Mouse (Mus musculus) lung, postnatal 0 days (tissue): ENCODE data around the gene 3425401B19Rik. TPM values are rescaled to one million over a fixed set of nuclear protein-coding genes. Genes with fewer than 3 reads are reported as not detected.

Experiments used
- ATAC-seq: fragments of 200-750 bp; cut with Nextera tagmentation; 2 replicates; pipeline ENCODE4 v1.8.0; 2017; ENCODE audit warnings: moderate library complexity
- DNase-seq: peaks from one replicate; pipeline ENCODE4 v3.0.0-alpha.2; 2016; ENCODE audit warnings: low spot score
- H3K27ac ChIP-seq: fragments of 300-500 bp; sonication (generic); 2 replicates; pipeline ENCODE4 v1.5.1; 2014; ENCODE audit warnings: antibody characterized with exemption, mild to moderate bottlenecking, low read length, mixed read lengths
- H3K27me3 ChIP-seq: fragments of 300-500 bp; sonication (generic); replicated peaks from 2 replicates; pipeline ENCODE4 v1.6.1; 2014; ENCODE audit warnings: low read length, mixed read lengths; ENCODE audit not compliant: insufficient read depth
- H3K36me3 ChIP-seq: fragments of 300-500 bp; sonication (generic); 2 replicates; pipeline ENCODE4 v1.6.1; 2014; ENCODE audit warnings: low read length, mixed read lengths; ENCODE audit not compliant: insufficient read depth
- H3K4me1 ChIP-seq: fragments of 300-500 bp; sonication (generic); 2 replicates; pipeline ENCODE4 v1.6.1; 2014; ENCODE audit warnings: antibody characterized with exemption, low read depth, low read length, mixed read lengths; ENCODE audit not compliant: insufficient read depth
- H3K4me2 ChIP-seq: fragments of 300-500 bp; sonication (generic); replicated peaks from 2 replicates; pipeline ENCODE4 v1.6.1; 2014; ENCODE audit warnings: low read depth, mild to moderate bottlenecking, low read length, moderate library complexity, mixed read lengths
- H3K4me3 ChIP-seq: fragments of 300-500 bp; sonication (generic); 2 replicates; pipeline ENCODE4 v1.5.1; 2014; ENCODE audit warnings: low read depth, low read length
- H3K9ac ChIP-seq: fragments of 300-500 bp; sonication (generic); replicated peaks from 2 replicates; pipeline ENCODE4 v1.6.1; 2014; ENCODE audit warnings: low read depth, mild to moderate bottlenecking
- H3K9me3 ChIP-seq: fragments of 300-500 bp; sonication (generic); 2 replicates; pipeline ENCODE4 v1.6.1; 2016; ENCODE audit warnings: low read length, mixed read lengths
- CTCF ChIP-seq: IDR thresholded peaks from 2 replicates; pipeline ENCODE4 v1.5.1; 2016; ENCODE audit warnings: antibody characterized with exemption, mild to moderate bottlenecking
- EP300 ChIP-seq: IDR thresholded peaks from 2 replicates; pipeline ENCODE4 v1.6.1; 2016; ENCODE audit warnings: antibody characterized with exemption, mild to moderate bottlenecking, control low read depth
- WGBS: fragments of 180-500 bp; shearing (Covaris S2); extraction: QIAGEN DNeasy Blood & Tissue Kit; methylation state at CpG from one replicate; pipeline ENCODE4 v1.1.7; 2014; 5-methylcytosine and 5-hydroxymethylcytosine counted together
- polyA plus RNA-seq: library from polyadenylated mRNA; unstranded; fragments of >200 nt; fragmentation: Nextera tagmentation; extraction: Ambion mirVana; gene quantifications from 2 replicates; pipeline ENCODE4 v1.2.1, GENCODE M21; 2015

3425401B19Rik gene
- 0.11 and 0.15 TPM in 2 replicates for polyA plus RNA-seq

- no peaks in the 10 kb centered on the region for H3K4me1 ChIP-seq
- peak; percentile 33 for DNase-seq
- H3K27me3 ChIP-seq: no peaks in the 10 kb centered on the region
- H3K9ac ChIP-seq: no peak within 1 kb of the TSS
- WGBS: 25% methylated on average over 16 of the region's 16 CpGs
- no peak within 1 kb of the TSS for H3K27ac ChIP-seq
- no peak within 1 kb of the TSS for H3K4me3 ChIP-seq
- H3K9me3 ChIP-seq: no peaks in the 10 kb centered on the region
- TF ChIP-seq EP300: no peak
- no peak for TF ChIP-seq CTCF
- no peaks in the 10 kb centered on the region for H3K36me3 ChIP-seq
- no peak within 1 kb of the TSS for H3K4me2 ChIP-seq
- peak; percentile 54; the same call in 1 of the 2 replicates for ATAC-seq
These were observed at the start of gene 3425401B19Rik for GRCm38 (mm10) chr14:32685124-32685826. 3425401B19Rik (minus strand) TSS chr14:32685293.

- 44% methylated on average over 6 of the region's 6 CpGs for WGBS
- H3K36me3 ChIP-seq: no peaks in the 10 kb centered on the region
- ATAC-seq (no peak), DNase-seq (no peak)
- no peak overlapping the region for H3K4me3 ChIP-seq
- no peaks in the 10 kb centered on the region for H3K9me3 ChIP-seq
- no peaks in the 10 kb centered on the region for H3K4me1 ChIP-seq
- H3K27ac ChIP-seq: no peak overlapping the region
- no peaks in the 10 kb centered on the region for H3K27me3 ChIP-seq
- TF ChIP-seq EP300 (no peak), CTCF (no peak)
- H3K9ac ChIP-seq: no peak overlapping the region
- no peak overlapping the region for H3K4me2 ChIP-seq
These were observed 47.9 kb upstream of the 3425401B19Rik start for GRCm38 (mm10) chr14:32732961-32733360.

DNA sequence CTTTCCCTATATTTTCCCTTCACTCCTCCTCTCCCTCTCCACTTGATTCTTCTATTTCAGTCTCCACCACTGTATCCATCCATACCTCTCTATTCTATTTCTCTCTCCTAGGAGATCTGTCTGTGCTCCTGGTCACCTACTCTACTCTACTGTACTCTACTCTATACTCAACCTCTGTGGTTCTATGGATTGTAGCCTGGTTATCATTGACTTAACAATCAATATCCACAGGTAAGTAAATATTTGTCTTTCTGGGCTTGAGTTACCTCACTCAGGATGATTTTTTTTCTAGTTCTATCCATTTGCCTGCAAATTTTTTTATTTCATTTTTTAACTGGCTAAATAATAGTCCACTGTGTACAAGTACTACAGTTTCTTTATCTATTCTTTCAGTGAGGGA, 41.8 kb upstream of the 3425401B19Rik start:
- Histone ChIP-seq H3K36me3 (no peaks in the 10 kb centered on the region), H3K27ac (no peak overlapping the region), H3K4me3 (no peak overlapping the region), H3K27me3 (no peaks in the 10 kb centered on the region), H3K4me2 (no peak overlapping the region), H3K9ac (no peak overlapping the region), H3K9me3 (no peaks in the 10 kb centered on the region), H3K4me1 (no peaks in the 10 kb centered on the region)
- no peak for ATAC-seq
- no peak for TF ChIP-seq EP300
- no peak for TF ChIP-seq CTCF
- DNase-seq: no peak

DNA sequence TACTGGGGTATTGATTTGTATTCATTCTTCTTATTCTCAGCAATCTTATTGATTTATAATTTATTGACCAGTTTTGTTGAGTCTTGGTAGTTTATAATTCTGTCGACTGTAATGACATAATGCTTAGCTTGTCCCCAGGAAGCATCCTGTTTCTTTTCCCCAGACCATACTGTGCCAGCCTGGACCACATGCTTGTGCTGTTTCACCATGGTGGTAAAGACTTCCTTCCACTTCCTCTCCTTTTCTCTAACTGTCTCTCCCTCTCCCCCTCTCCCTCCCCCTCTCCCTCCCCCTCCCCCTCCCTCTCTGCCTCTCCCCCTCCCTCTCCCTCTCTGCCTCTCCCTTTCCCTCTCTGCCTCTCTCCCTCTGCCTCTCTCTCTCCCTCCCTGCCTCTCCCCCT, 36.4 kb upstream of the 3425401B19Rik start:
- H3K9me3 ChIP-seq: no peaks in the 10 kb centered on the region
- no peak for ATAC-seq
- H3K4me1 ChIP-seq: no peaks in the 10 kb centered on the region
- H3K4me3 ChIP-seq: no peak overlapping the region
- no peak overlapping the region for H3K27ac ChIP-seq
- H3K4me2 ChIP-seq: no peak overlapping the region
- TF ChIP-seq EP300: no peak
- TF ChIP-seq CTCF: no peak
- H3K27me3 ChIP-seq: no peaks in the 10 kb centered on the region
- H3K9ac ChIP-seq: no peak overlapping the region
- no peaks in the 10 kb centered on the region for H3K36me3 ChIP-seq
- no peak for DNase-seq
- WGBS: 36% methylated on average over 1 of the region's 1 CpGs

DNA sequence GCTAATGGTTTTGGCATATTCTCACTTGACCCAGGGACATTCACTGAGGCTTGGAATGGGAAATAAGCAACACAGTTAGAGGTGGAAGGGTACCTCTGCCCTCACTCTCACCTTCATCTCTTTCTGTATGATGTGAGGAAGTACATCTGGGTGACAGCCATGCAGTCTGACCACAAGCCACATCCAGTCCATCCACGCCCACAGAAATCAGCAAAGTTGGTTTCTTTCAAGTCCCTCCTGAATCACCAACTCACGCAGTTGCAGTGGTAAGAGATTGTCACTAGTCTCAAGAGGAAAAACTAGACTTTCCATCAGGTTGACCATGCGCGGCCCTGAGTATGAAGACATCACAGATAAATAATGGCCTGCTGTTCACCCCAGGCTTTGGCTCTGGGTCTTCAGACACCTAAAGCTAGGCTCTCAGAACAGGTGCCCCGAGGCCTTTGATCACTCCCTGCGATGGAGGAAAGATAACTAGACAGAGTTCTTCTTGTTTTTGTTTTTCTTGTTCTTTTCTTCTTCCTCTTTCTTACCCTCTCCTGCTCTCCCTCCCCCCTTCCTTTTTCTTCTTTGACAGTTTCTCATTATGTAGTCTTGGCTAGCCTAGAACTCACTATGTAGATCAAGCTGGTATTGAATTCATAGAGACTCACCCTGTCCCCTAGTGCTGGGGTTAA, 31.8 kb upstream of the 3425401B19Rik start:
- no peak for TF ChIP-seq CTCF
- no peak for TF ChIP-seq EP300
- WGBS: 81% methylated on average over 6 of the region's 6 CpGs
- H3K9ac ChIP-seq: no peak overlapping the region

DNA sequence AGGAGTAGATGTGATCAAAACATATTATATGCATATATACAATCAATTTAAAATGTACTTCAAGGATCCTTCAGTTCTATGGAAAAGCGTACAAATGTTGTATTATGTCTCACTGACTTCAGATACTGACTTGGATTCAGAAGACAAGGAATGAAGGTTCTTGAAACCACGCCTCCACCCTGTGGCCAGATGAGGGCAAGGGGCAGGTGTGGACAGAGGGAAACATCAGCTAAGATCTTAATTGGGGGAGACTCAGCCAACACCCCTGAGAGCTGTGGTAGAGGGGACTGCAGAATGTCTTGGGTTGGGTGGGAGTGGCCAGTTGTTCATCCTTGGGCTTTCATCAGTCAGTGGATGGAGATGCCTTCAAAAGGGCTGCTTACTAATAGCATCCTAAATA, 30.4 kb upstream of the 3425401B19Rik start:
- no peak overlapping the region for H3K27ac ChIP-seq
- TF ChIP-seq CTCF: no peak
- TF ChIP-seq EP300: no peak

More for the DNA sequence above, 31.8 kb upstream of the 3425401B19Rik start:
- ATAC-seq (no peak), DNase-seq (no peak)
- no peaks in the 10 kb centered on the region for H3K9me3 ChIP-seq
- no peak overlapping the region for H3K27ac ChIP-seq
- H3K4me1 ChIP-seq: no peaks in the 10 kb centered on the region
- H3K4me3 ChIP-seq: no peak overlapping the region
- no peaks in the 10 kb centered on the region for H3K36me3 ChIP-seq
- no peaks in the 10 kb centered on the region for H3K27me3 ChIP-seq
- H3K4me2 ChIP-seq: no peak overlapping the region

More for the DNA sequence above, 30.4 kb upstream of the 3425401B19Rik start:
- Histone ChIP-seq H3K27me3 (no peaks in the 10 kb centered on the region), H3K4me3 (no peak overlapping the region), H3K9me3 (no peaks in the 10 kb centered on the region), H3K9ac (no peak overlapping the region), H3K4me1 (no peaks in the 10 kb centered on the region), H3K36me3 (no peaks in the 10 kb centered on the region), H3K4me2 (no peak overlapping the region)
- ATAC-seq (no peak), DNase-seq (no peak)
- 81% methylated on average over 2 of the region's 2 CpGs for WGBS
